15 mouse cellular contexts compared by ENCODE assay signal in genomic region chr16:46410053-46410738, GRCm38 (mm10).
DNase-seq lines count a peak whose midpoint lies in the region; ATAC-seq and TF ChIP-seq lines count a peak whose summit lies in the region.
"Had no signal": no experiment of that assay in that cellular context is flagged by ENCODE, and none has a peak within 500 bp of the region (broad histone marks: within the 10 kb centered on the region; RNA-seq: fewer than 3 reads in every experiment).

No protein-coding gene starts in this region.

- peak overlapping the region; percentile 56; the same call in 1 of the 2 replicates for H3K27ac ChIP-seq in forebrain, embryonic 10.5 days
- no peak overlapping the region for H3K27ac ChIP-seq in forebrain, embryonic 11.5 days (ENCODE audit: low read depth, low read length)
- no peak overlapping the region for H3K27ac ChIP-seq in kidney, adult 2 months (ENCODE audit: insufficient read depth, low read depth, low read length)
- 0 out of 2 replicates have a peak overlapping the region, but pooled peaks have one; percentile 0 for H3K27ac ChIP-seq in midbrain, embryonic 14.5 days (replicated peaks; ENCODE audit: low read depth, low read length)
- H3K27ac ChIP-seq in midbrain, embryonic 11.5 days (ENCODE audit: low read depth, low read length): no peak overlapping the region
- H3K27ac ChIP-seq in midbrain, embryonic 16.5 days (ENCODE audit: low read length): peak overlapping the region; percentile 35; the same call in 1 of the 2 replicates
- H3K27ac ChIP-seq: heart, embryonic 13.5 days had no signal

- no peaks in the 10 kb centered on the region for H3K9me3 ChIP-seq in forebrain, embryonic 10.5 days
- no peaks in the 10 kb centered on the region for H3K9me3 ChIP-seq in forebrain, embryonic 11.5 days (ENCODE audit: control insufficient read depth, low read length)
- H3K9me3 ChIP-seq in midbrain, embryonic 14.5 days (ENCODE audit: control insufficient read depth, low read length): no peaks in the 10 kb centered on the region
- H3K9me3 ChIP-seq in midbrain, embryonic 11.5 days (ENCODE audit: control insufficient read depth, low read length): no peaks in the 10 kb centered on the region
- no peaks in the 10 kb centered on the region for H3K9me3 ChIP-seq in midbrain, embryonic 16.5 days (replicated peaks; ENCODE audit: control insufficient read depth, low read length, poor library complexity, severe bottlenecking)
- H3K9me3 ChIP-seq: heart, embryonic 13.5 days had no signal

- H3K4me3 ChIP-seq in forebrain, embryonic 10.5 days: no peak overlapping the region
- no peak overlapping the region for H3K4me3 ChIP-seq in forebrain, embryonic 11.5 days (ENCODE audit: low read depth, low read length)
- H3K4me3 ChIP-seq in kidney, adult 2 months (ENCODE audit: insufficient read depth, low read depth, low read length): no peak overlapping the region
- H3K4me3 ChIP-seq in midbrain, embryonic 14.5 days (replicated peaks; ENCODE audit: low read depth, low read length): no peak overlapping the region
- H3K4me3 ChIP-seq in midbrain, embryonic 11.5 days (ENCODE audit: low read depth, low read length): no peak overlapping the region
- H3K4me3 ChIP-seq in midbrain, embryonic 16.5 days (ENCODE audit: low read depth, low read length): no peak overlapping the region
- H3K4me3 ChIP-seq: heart, embryonic 13.5 days had no signal

- no peaks in the 10 kb centered on the region for H3K27me3 ChIP-seq in forebrain, embryonic 10.5 days (ENCODE audit: poor library complexity, severe bottlenecking)
- H3K27me3 ChIP-seq in forebrain, embryonic 11.5 days (ENCODE audit: control insufficient read depth, insufficient read depth, low read length): no peaks in the 10 kb centered on the region
- no peaks in the 10 kb centered on the region for H3K27me3 ChIP-seq in kidney, adult 2 months (replicated peaks; ENCODE audit: control insufficient read depth, insufficient read depth, low read length)
- H3K27me3 ChIP-seq in midbrain, embryonic 14.5 days (ENCODE audit: control insufficient read depth, insufficient read depth, low read length): no peaks in the 10 kb centered on the region
- H3K27me3 ChIP-seq in midbrain, embryonic 11.5 days (ENCODE audit: control insufficient read depth, insufficient read depth, low read length): no peaks in the 10 kb centered on the region
- H3K27me3 ChIP-seq in midbrain, embryonic 16.5 days (ENCODE audit: control insufficient read depth, insufficient read depth, low read depth, low read length): no peaks in the 10 kb centered on the region
- H3K27me3 ChIP-seq: heart, embryonic 13.5 days; Patski had no signal

- WGBS in forebrain, embryonic 10.5 days: 85% methylated on average over 6 of the region's 6 CpGs
- 82% methylated on average over 6 of the region's 6 CpGs for WGBS in forebrain, embryonic 11.5 days
- WGBS in kidney, adult 2 months: 55% methylated on average over 6 of the region's 6 CpGs
- WGBS in midbrain, embryonic 14.5 days: 66% methylated on average over 6 of the region's 6 CpGs
- WGBS in midbrain, embryonic 11.5 days: 80% methylated on average over 6 of the region's 6 CpGs
- 56% methylated on average over 6 of the region's 6 CpGs for WGBS in midbrain, embryonic 16.5 days

- H3K4me1 ChIP-seq in forebrain, embryonic 10.5 days: peaks cover 23% of the 10 kb centered on the region
- H3K4me1 ChIP-seq in forebrain, embryonic 11.5 days (replicated peaks; ENCODE audit: control insufficient read depth, insufficient read depth, low read length): no peaks in the 10 kb centered on the region; the same call in 1 of the 2 replicates
- peaks cover 9% of the 10 kb centered on the region; the same call in 1 of the 2 replicates for H3K4me1 ChIP-seq in kidney, adult 2 months (ENCODE audit: control insufficient read depth, insufficient read depth, low read length)
- peaks cover 7% of the 10 kb centered on the region; the same call in 1 of the 2 replicates for H3K4me1 ChIP-seq in midbrain, embryonic 14.5 days (ENCODE audit: control insufficient read depth, insufficient read depth, low read length)
- no peaks in the 10 kb centered on the region for H3K4me1 ChIP-seq in midbrain, embryonic 11.5 days (ENCODE audit: control insufficient read depth, insufficient read depth, low read length)
- H3K4me1 ChIP-seq in midbrain, embryonic 16.5 days (ENCODE audit: control insufficient read depth, insufficient read depth, low read length): peaks cover 8% of the 10 kb centered on the region

- intact Hi-C loops in heart, postnatal 36 days (cut with DNase I): no loop called here

- DNase-seq in forebrain, embryonic 10.5 days (ENCODE audit: extremely low spot score, low spot score): no peak
- no peak for DNase-seq in forebrain, embryonic 11.5 days (ENCODE audit: low spot score)
- DNase-seq in kidney, adult 2 months: peak; percentile 52
- no peak for DNase-seq in kidney, postnatal 10 days
- peak; percentile 19 for DNase-seq in midbrain, embryonic 14.5 days
- no peak for DNase-seq in midbrain, embryonic 11.5 days (ENCODE audit: low spot score, missing footprints)
- DNase-seq in heart, postnatal 36 days: no peak
- DNase-seq: cerebellum, adult 18-20 months; gastrocnemius, postnatal 25 days; layer of hippocampus, postnatal 36 days; liver, postnatal 0 days; right cerebral cortex, postnatal 25 days had no signal

- no peak for TF ChIP-seq POLR2A in kidney, adult 2 months (IDR thresholded peaks at IDR 0.05; ENCODE audit: low read depth, low read length)

- no peak for TF ChIP-seq CTCF in kidney, adult 2 months (conservative IDR thresholded peaks at IDR 0.05; ENCODE audit: insufficient read depth, insufficient read length, low read depth, low read length)

- no peak overlapping the region for H3K4me2 ChIP-seq in forebrain, embryonic 11.5 days (ENCODE audit: low read depth, low read length, severe bottlenecking)
- H3K4me2 ChIP-seq in midbrain, embryonic 14.5 days (ENCODE audit: low read length): no peak overlapping the region
- H3K4me2 ChIP-seq in midbrain, embryonic 11.5 days: no peak overlapping the region
- no peak overlapping the region for H3K4me2 ChIP-seq in midbrain, embryonic 16.5 days (ENCODE audit: low read length)
- H3K4me2 ChIP-seq: heart, embryonic 13.5 days had no signal

- peaks cover 43% of the 10 kb centered on the region for H3K36me3 ChIP-seq in forebrain, embryonic 10.5 days (replicated peaks)
- no peaks in the 10 kb centered on the region for H3K36me3 ChIP-seq in forebrain, embryonic 11.5 days (ENCODE audit: control insufficient read depth, insufficient read depth, low read length)
- no peaks in the 10 kb centered on the region for H3K36me3 ChIP-seq in kidney, adult 2 months (ENCODE audit: control insufficient read depth, insufficient read depth, low read length)
- H3K36me3 ChIP-seq in midbrain, embryonic 14.5 days (ENCODE audit: control insufficient read depth, insufficient read depth, low read length): no peaks in the 10 kb centered on the region
- H3K36me3 ChIP-seq in midbrain, embryonic 11.5 days (ENCODE audit: control insufficient read depth, insufficient read depth, low read length): no peaks in the 10 kb centered on the region
- H3K36me3 ChIP-seq in midbrain, embryonic 16.5 days (ENCODE audit: control insufficient read depth, insufficient read depth, low read length): no peaks in the 10 kb centered on the region
- H3K36me3 ChIP-seq: heart, embryonic 13.5 days had no signal

- no peak for ATAC-seq in forebrain, embryonic 11.5 days (replicated peaks; ENCODE audit: low FRiP score)
- ATAC-seq in midbrain, embryonic 14.5 days (ENCODE audit: low FRiP score, low TSS enrichment): 0 out of 2 replicates have a peak, but pooled peaks have one; percentile 12
- ATAC-seq in midbrain, embryonic 11.5 days (ENCODE audit: low FRiP score): no peak
- ATAC-seq in midbrain, embryonic 16.5 days: peak; percentile 34; the same call in 1 of the 2 replicates
- ATAC-seq: liver, postnatal 0 days; Patski had no signal

- no peak overlapping the region for H3K9ac ChIP-seq in forebrain, embryonic 11.5 days (ENCODE audit: low read length)
- H3K9ac ChIP-seq in midbrain, embryonic 14.5 days (replicated peaks; ENCODE audit: low read length): no peak overlapping the region
- no peak overlapping the region for H3K9ac ChIP-seq in midbrain, embryonic 11.5 days (ENCODE audit: low read length)
- no peak overlapping the region for H3K9ac ChIP-seq in midbrain, embryonic 16.5 days (ENCODE audit: low read depth, low read length)
- H3K9ac ChIP-seq: heart, embryonic 13.5 days; liver, postnatal 0 days had no signal

Comparison
In these comparisons a context has a peak if more than half of its experiments do, and no peak if none do; other contexts are left out.
1. DNase-seq: peak in kidney, adult 2 months (single experiment) and midbrain, embryonic 14.5 days (single experiment); none in forebrain, embryonic 10.5 days (single experiment), forebrain, embryonic 11.5 days (single experiment), kidney, postnatal 10 days (single experiment), midbrain, embryonic 11.5 days (single experiment) and heart, postnatal 36 days (0 of 2).
2. H3K27ac ChIP-seq: peak in forebrain, embryonic 10.5 days (single experiment), midbrain, embryonic 14.5 days (single experiment) and midbrain, embryonic 16.5 days (single experiment); none in forebrain, embryonic 11.5 days (single experiment), kidney, adult 2 months (single experiment) and midbrain, embryonic 11.5 days (single experiment).
3. ATAC-seq: peak in midbrain, embryonic 14.5 days (single experiment) and midbrain, embryonic 16.5 days (single experiment); none in forebrain, embryonic 11.5 days (single experiment) and midbrain, embryonic 11.5 days (single experiment).